Mouse (Mus musculus): ENCODE data around the gene Slc35d3.

GRCm38 (mm10) chr10:19893976-19894375, 42.7 kb upstream of the Slc35d3 start:
- TF ChIP-seq CTCF (IDR thresholded peaks at IDR 0.05; ENCODE audit: borderline replicate concordance, insufficient read depth, low read depth, low read length) (peak; percentile 49; the same call in 1 of the 2 replicates), POLR2A (IDR thresholded peaks at IDR 0.05; ENCODE audit: borderline replicate concordance, insufficient read depth, low read length) (no peak)
